Mouse (Mus musculus) heart, postnatal 0 days (tissue): ENCODE measurements around the gene Nf2. TPM values are rescaled to one million over a fixed set of nuclear protein-coding genes. Genes with fewer than 3 reads are reported as not detected.

Source experiments
- ATAC-seq: fragments of 200-750 bp; cut with Nextera tagmentation; 2 replicates; pipeline ENCODE4 v1.8.0; 2017; ENCODE audit warnings: low read depth, moderate number of reproducible peaks, moderate library complexity; ENCODE audit not compliant: insufficient read depth
- DNase-seq: peaks from one replicate; pipeline ENCODE4 v3.0.0-alpha.2; 2016; ENCODE audit warnings: low spot score
- H3K27ac ChIP-seq: fragments of 300-500 bp; sonication (generic); 2 replicates; pipeline ENCODE4 v1.5.1; 2014; ENCODE audit warnings: low read depth, mild to moderate bottlenecking
- H3K27me3 ChIP-seq: fragments of 300-500 bp; sonication (generic); 2 replicates; pipeline ENCODE4 v1.6.1; 2014; ENCODE audit warnings: low read length, mixed read lengths; ENCODE audit not compliant: control insufficient read depth, insufficient read depth
- H3K36me3 ChIP-seq: fragments of 300-500 bp; sonication (generic); replicated peaks from 2 replicates; pipeline ENCODE4 v1.6.1; 2014; ENCODE audit warnings: low read length, mixed read lengths; ENCODE audit not compliant: control insufficient read depth, insufficient read depth
- H3K4me1 ChIP-seq: fragments of 300-500 bp; sonication (generic); 2 replicates; pipeline ENCODE4 v1.6.1; 2014; ENCODE audit warnings: antibody characterized with exemption; ENCODE audit not compliant: control insufficient read depth, insufficient read depth
- H3K4me2 ChIP-seq: fragments of 300-500 bp; sonication (generic); 2 replicates; pipeline ENCODE4 v1.6.1; 2014; ENCODE audit warnings: low read depth, mild to moderate bottlenecking, low read length, moderate library complexity
- H3K4me3 ChIP-seq: fragments of 300-500 bp; sonication (generic); 2 replicates; pipeline ENCODE4 v1.5.1; 2014; ENCODE audit warnings: low read depth, low read length
- H3K9ac ChIP-seq: fragments of 300-500 bp; sonication (generic); replicated peaks from 2 replicates; pipeline ENCODE4 v1.6.1; 2014; ENCODE audit warnings: low read depth, low read length, mixed read lengths
- H3K9me3 ChIP-seq: fragments of 300-500 bp; sonication (generic); replicated peaks from 2 replicates; pipeline ENCODE4 v1.6.1; 2016; ENCODE audit warnings: low read length; ENCODE audit not compliant: control insufficient read depth
- CTCF ChIP-seq: IDR thresholded peaks from 2 replicates; pipeline ENCODE4 v1.5.1; 2016; ENCODE audit warnings: antibody characterized with exemption, control low read depth, low read depth
- EP300 ChIP-seq: IDR thresholded peaks from 2 replicates; pipeline ENCODE4 v1.6.1; 2016; ENCODE audit warnings: antibody characterized with exemption, low read depth
- WGBS: fragments of 180-500 bp; shearing (Covaris S2); extraction: QIAGEN DNeasy Blood & Tissue Kit; methylation state at CpG from one replicate; pipeline ENCODE4 v1.1.7; 2014; 5-methylcytosine and 5-hydroxymethylcytosine counted together
- microRNA-seq: library from miRNA; unstranded; fragments of <30 nt; microRNA quantifications from one replicate; pipeline ENCODE4, GENCODE M21; 2016
- polyA plus RNA-seq: library from polyadenylated mRNA; unstranded; fragments of >200 nt; fragmentation: Nextera tagmentation; extraction: Ambion mirVana; gene quantifications from 2 replicates; pipeline ENCODE4 v1.2.1, GENCODE M21; 2015
- total RNA-seq: library from RNA; depleted of rRNA; stranded (reverse); fragments of >200 nt; gene quantifications from 2 replicates; pipeline ENCODE4 v1.2.3, GENCODE M21; 2014; ENCODE audit warnings: low replicate concordance; rRNA removed

Gene Nf2
- total and polyA plus RNA-seq, 2 experiments from 2014 or later, result 36.7 to 56.3 TPM

DNA sequence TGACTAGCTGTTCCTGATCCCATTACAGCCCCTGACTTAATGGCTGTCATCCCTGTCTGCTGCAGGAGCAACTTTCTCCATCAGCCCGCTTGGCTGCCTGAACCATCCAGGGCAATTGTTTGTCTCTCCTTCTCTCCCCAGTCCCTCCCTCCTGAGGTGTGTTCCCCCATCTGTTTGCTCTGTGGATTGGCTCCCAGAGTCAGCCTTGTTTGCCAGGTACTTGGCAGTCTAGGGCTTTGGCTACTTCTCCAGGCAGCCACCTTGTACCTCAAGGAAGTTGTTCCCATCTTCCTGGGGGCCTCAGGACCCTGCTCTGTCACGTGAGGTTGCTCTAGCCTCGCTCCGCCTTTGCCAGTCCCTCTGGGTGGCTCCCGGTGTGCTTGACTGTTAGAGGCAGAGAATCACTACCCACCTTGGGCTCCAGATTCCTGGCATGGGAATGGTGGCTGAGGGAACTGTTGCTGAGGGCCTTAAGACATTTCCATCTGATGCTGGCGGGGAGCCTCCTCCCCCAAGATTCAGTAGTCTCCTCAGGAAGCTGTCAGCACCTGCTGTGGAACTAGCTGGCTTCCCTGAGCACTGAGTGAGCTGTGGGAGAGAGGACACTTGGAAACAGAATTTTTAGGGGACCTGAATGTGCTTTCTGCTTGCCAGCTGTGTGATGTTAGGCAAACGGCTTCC, 128.3 kb downstream of the Nf2 start:
- DNase-seq, result no peak
- ATAC-seq, result no peak
- no peak overlapping the region for H3K27ac ChIP-seq
- peaks cover 8% of the 10 kb centered on the region; the same call in 1 of the 2 replicates for H3K4me1 ChIP-seq
- H3K27me3 ChIP-seq, result no peaks in the 10 kb centered on the region
- H3K4me3 ChIP-seq, result no peak overlapping the region
- WGBS, result 65% methylated on average over 7 of the region's 7 CpGs
- H3K4me2 ChIP-seq, result no peak overlapping the region
- H3K9ac ChIP-seq, result no peak overlapping the region
- peaks cover 36% of the 10 kb centered on the region for H3K36me3 ChIP-seq
- H3K9me3 ChIP-seq, result no peaks in the 10 kb centered on the region
- TF ChIP-seq CTCF (no peak), EP300 (no peak)

DNA sequence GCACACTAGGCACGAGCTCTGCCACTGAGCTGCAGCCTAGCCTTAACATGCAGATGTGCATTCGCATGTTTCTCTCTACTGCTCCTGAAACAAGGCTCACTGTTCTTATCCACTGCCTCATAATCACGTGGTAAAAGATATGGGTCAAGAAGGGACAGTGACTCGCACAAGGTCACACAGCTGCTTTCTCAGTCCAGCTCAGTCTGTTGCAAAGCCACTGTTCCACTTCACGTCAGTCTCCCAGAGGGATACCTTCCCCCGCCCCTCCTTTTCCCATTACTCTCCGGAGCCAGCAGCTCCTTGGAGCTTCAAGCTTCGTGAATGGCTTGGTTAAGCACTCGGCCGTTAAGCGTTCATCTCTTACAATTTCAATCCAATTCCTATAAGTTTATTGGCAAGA, 128.9 kb downstream of the Nf2 start:
- ATAC-seq (no peak), DNase-seq (no peak)
- Histone ChIP-seq H3K36me3 (peaks cover 32% of the 10 kb centered on the region), H3K4me1 (peaks cover 8% of the 10 kb centered on the region; the same call in 1 of the 2 replicates), H3K9ac (no peak overlapping the region), H3K4me3 (no peak overlapping the region), H3K27ac (no peak overlapping the region), H3K9me3 (no peaks in the 10 kb centered on the region), H3K27me3 (no peaks in the 10 kb centered on the region), H3K4me2 (no peak overlapping the region)
- TF ChIP-seq CTCF (no peak), EP300 (no peak)
- 74% methylated on average over 11 of the region's 11 CpGs for WGBS

DNA sequence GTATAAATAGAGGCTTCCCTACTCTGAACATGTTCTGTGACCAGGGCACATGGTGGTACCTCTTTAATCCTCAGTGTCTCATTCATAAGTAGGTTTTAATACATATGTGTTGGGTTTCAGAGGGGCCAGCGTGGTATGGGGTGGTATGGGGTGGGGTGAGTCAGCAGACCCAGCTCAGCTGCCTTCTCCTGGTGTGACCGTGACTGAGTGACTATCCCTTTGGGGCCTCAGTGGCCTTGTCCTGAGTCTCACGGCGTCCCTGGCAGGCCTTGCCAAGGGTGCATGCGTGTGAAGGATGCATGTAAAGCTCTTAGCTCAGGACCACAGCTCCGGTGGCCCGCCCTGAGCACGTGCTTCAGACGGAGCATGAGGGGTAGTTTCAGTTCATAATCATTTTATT, 129.4 kb downstream of the Nf2 start:
- H3K27me3 ChIP-seq, result no peaks in the 10 kb centered on the region
- H3K9me3 ChIP-seq, result no peaks in the 10 kb centered on the region
- H3K27ac ChIP-seq, result no peak overlapping the region
- H3K36me3 ChIP-seq, result peaks cover 28% of the 10 kb centered on the region
- peaks cover 8% of the 10 kb centered on the region; the same call in 1 of the 2 replicates for H3K4me1 ChIP-seq
- no peak overlapping the region for H3K9ac ChIP-seq
- no peak for DNase-seq
- WGBS, result 93% methylated on average over 9 of the region's 9 CpGs
- no peak overlapping the region for H3K4me3 ChIP-seq
- ATAC-seq, result no peak
- H3K4me2 ChIP-seq, result no peak overlapping the region
- TF ChIP-seq EP300, result no peak
- TF ChIP-seq CTCF, result no peak

DNA sequence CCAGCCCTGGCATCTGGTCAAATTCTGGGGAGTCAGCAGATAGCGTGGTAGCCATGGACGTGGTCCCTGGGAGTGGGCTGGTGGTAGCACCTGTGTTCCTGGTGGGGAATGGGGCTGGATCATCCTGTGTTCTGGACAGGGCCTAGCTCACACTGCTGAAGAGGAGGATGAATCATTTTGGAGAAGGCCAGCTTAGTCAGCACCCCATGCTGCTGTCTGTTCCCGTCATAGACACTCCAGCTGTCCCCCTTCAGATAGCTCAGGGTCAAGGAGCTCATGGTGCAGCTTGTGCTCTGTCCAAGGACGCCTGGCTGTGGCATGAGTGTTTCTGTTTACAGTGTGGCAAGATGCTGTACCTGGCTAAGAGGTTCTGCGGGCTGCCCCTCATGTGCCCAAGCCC, 130.8 kb downstream of the Nf2 start:
- WGBS, result 48% methylated on average over 5 of the region's 5 CpGs

DNA sequence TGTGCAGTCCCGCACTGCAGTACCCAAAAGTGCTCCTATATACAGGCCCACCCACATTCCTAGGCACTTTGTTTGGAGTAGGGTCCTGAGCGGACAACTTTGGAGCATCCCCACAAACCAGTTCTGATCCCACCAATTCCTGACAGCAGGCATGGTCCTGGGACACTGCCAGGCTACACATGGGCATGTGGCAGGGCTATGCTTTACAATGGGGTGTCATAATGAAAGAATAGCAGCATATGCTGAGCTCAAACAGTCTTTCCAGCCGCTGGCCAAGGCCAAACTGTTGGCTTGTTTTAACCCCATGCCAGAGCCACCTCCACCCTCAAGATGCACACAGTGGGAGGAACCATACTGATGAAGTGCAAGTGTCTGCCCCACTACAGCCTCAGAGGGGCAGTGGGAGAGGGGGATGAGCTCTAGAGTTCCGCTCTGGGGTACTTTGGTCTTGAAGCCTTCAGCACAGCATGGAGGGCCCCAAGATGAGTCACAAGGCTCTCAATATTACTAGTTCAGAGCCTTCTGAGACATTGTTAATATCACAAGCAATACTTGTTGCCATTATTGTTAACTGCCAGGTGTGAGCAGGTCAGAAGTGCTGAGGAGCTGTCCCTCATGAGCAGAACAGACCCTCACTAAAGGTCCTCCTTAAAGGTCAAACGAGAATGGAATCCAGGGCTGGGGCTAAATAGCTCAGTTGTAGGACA, 132.7 kb downstream of the Nf2 start:
- TF ChIP-seq CTCF, result no peak
- no peak overlapping the region for H3K4me3 ChIP-seq
- H3K27me3 ChIP-seq, result no peaks in the 10 kb centered on the region
- DNase-seq (no peak), ATAC-seq (no peak)
- H3K9me3 ChIP-seq, result no peaks in the 10 kb centered on the region
- H3K4me1 ChIP-seq, result peaks cover 8% of the 10 kb centered on the region; the same call in 1 of the 2 replicates
- H3K36me3 ChIP-seq, result no peaks in the 10 kb centered on the region
- no peak overlapping the region for H3K27ac ChIP-seq
- H3K4me2 ChIP-seq, result no peak overlapping the region
- 92% methylated on average over 5 of the region's 5 CpGs for WGBS
- no peak overlapping the region for H3K9ac ChIP-seq

More for the DNA sequence above, 130.8 kb downstream of the Nf2 start:
- peak; percentile 14; the same call in 1 of the 2 replicates for ATAC-seq
- Histone ChIP-seq H3K27ac (no peak overlapping the region), H3K9ac (no peak overlapping the region), H3K9me3 (no peaks in the 10 kb centered on the region), H3K36me3 (peaks cover 15% of the 10 kb centered on the region), H3K4me2 (no peak overlapping the region), H3K4me3 (no peak overlapping the region), H3K27me3 (no peaks in the 10 kb centered on the region), H3K4me1 (peaks cover 8% of the 10 kb centered on the region; the same call in 1 of the 2 replicates)
- TF ChIP-seq EP300 (no peak), CTCF (no peak)
- no peak for DNase-seq

Small RNA genes within 50 kb of the gene (microRNA-seq; reads per million reads assigned to microRNA genes)
- not detected for gene Mir6918

Other genes starting within 250 kb of the Nf2 start
- gene Gm11032, start 229.5 kb downstream of the Nf2 start, total RNA-seq, result not detected in 2 replicates
- gene Gm11032, start 229.5 kb downstream of the Nf2 start, polyA plus RNA-seq, result not detected in 2 replicates
- gene Ascc2, start 211.8 kb downstream of the Nf2 start, total RNA-seq, result 13.6 and 15.2 TPM in 2 replicates
- gene Ascc2, start 211.8 kb downstream of the Nf2 start, polyA plus RNA-seq, result 10.1 and 10.6 TPM in 2 replicates
- 721 and 837 TPM in 2 replicates for gene Uqcr10, start 145.2 kb downstream of the Nf2 start, total RNA-seq
- 3,434 and 3,656 TPM in 2 replicates for gene Uqcr10, start 145.2 kb downstream of the Nf2 start, polyA plus RNA-seq
- gene Zmat5, start 144.9 kb downstream of the Nf2 start, total RNA-seq, result 35.1 and 51.2 TPM in 2 replicates
- gene Zmat5, start 144.9 kb downstream of the Nf2 start, polyA plus RNA-seq, result 50.5 and 54.1 TPM in 2 replicates
- not detected in 2 replicates for gene Cabp7, start 102.8 kb downstream of the Nf2 start, total RNA-seq
- 0.07 TPM in 1 of 2 replicates, not detected in the other for gene Cabp7, start 102.8 kb downstream of the Nf2 start, polyA plus RNA-seq
- 7.4 and 8.0 TPM in 2 replicates for gene Nipsnap1, start 24.4 kb upstream of the Nf2 start, total RNA-seq
- gene Nipsnap1, start 24.4 kb upstream of the Nf2 start, polyA plus RNA-seq, result 10.1 and 10.6 TPM in 2 replicates
- gene Thoc5, start 45.8 kb upstream of the Nf2 start, total RNA-seq, result 11.9 and 17.2 TPM in 2 replicates
- gene Thoc5, start 45.8 kb upstream of the Nf2 start, polyA plus RNA-seq, result 15.9 and 16.0 TPM in 2 replicates
- 0.04 TPM in 1 of 2 replicates, not detected in the other for gene Nefh, start 98.5 kb upstream of the Nf2 start, total RNA-seq
- gene Nefh, start 98.5 kb upstream of the Nf2 start, polyA plus RNA-seq, result 0.03 and 0.07 TPM in 2 replicates
- 39.0 and 56.7 TPM in 2 replicates for gene Ap1b1, start 137.3 kb upstream of the Nf2 start, total RNA-seq
- 27.4 and 29.6 TPM in 2 replicates for gene Ap1b1, start 137.3 kb upstream of the Nf2 start, polyA plus RNA-seq
- gene Rasl10a, start 208.6 kb upstream of the Nf2 start, total RNA-seq, result 2.7 TPM in 1 of 2 replicates, not detected in the other
- 0.85 and 1.1 TPM in 2 replicates for gene Rasl10a, start 208.6 kb upstream of the Nf2 start, polyA plus RNA-seq
- 21.9 and 28.5 TPM in 2 replicates for gene Gas2l1, start 215.8 kb upstream of the Nf2 start, total RNA-seq
- gene Gas2l1, start 215.8 kb upstream of the Nf2 start, polyA plus RNA-seq, result 11.5 and 12.0 TPM in 2 replicates
- gene Rhbdd3, start 249.4 kb upstream of the Nf2 start, total RNA-seq, result 17.9 and 50.4 TPM in 2 replicates
- gene Rhbdd3, start 249.4 kb upstream of the Nf2 start, polyA plus RNA-seq, result 28.5 and 28.8 TPM in 2 replicates
- 213 and 286 TPM in 2 replicates for gene Ewsr1, start 249.7 kb upstream of the Nf2 start, total RNA-seq
- 204 and 238 TPM in 2 replicates for gene Ewsr1, start 249.7 kb upstream of the Nf2 start, polyA plus RNA-seq